Mouse (Mus musculus): ENCODE measurements around the gene Tbrg1. TPM values are rescaled to one million over a fixed set of nuclear protein-coding genes. Genes with fewer than 3 reads are reported as not detected.

The Tbrg1 gene
- total RNA-seq, 2 experiments from 2014 or later: 21.5 to 33.3 TPM

Other genes with a start within 250 kb of the Tbrg1 start
- 0.95 TPM in 1 of 2 replicates, not detected in the other for gene Robo3, start 224.1 kb downstream of the Tbrg1 start, total RNA-seq (2014; fragmentation: Nextera tagmentation)
- 0.13 and 2.2 TPM in 2 replicates for gene Robo3, start 224.1 kb downstream of the Tbrg1 start, total RNA-seq (2017)
- 24.7 and 30.4 TPM in 2 replicates for gene Msantd2, start 168.0 kb downstream of the Tbrg1 start, total RNA-seq (2014; fragmentation: Nextera tagmentation)
- gene Msantd2, start 168.0 kb downstream of the Tbrg1 start, total RNA-seq (2017): 20.6 and 31.1 TPM in 2 replicates
- gene Esam, start 129.2 kb downstream of the Tbrg1 start, total RNA-seq (2014; fragmentation: Nextera tagmentation): not detected in 2 replicates
- gene Esam, start 129.2 kb downstream of the Tbrg1 start, total RNA-seq (2017): not detected in 2 replicates
- 3.1 TPM in 1 of 2 replicates, not detected in the other for gene Vsig2, start 118.1 kb downstream of the Tbrg1 start, total RNA-seq (2014; fragmentation: Nextera tagmentation)
- gene Vsig2, start 118.1 kb downstream of the Tbrg1 start, total RNA-seq (2017): not detected in 2 replicates
- gene Nrgn, start 104.4 kb downstream of the Tbrg1 start, total RNA-seq (2014; fragmentation: Nextera tagmentation): 4.3 and 12.5 TPM in 2 replicates
- 1.2 and 1.9 TPM in 2 replicates for gene Nrgn, start 104.4 kb downstream of the Tbrg1 start, total RNA-seq (2017)
- gene Siae, start 101.6 kb downstream of the Tbrg1 start, total RNA-seq (2014; fragmentation: Nextera tagmentation): 11.0 and 16.9 TPM in 2 replicates
- 10.3 and 10.8 TPM in 2 replicates for gene Siae, start 101.6 kb downstream of the Tbrg1 start, total RNA-seq (2017)
- 1.3 and 2.4 TPM in 2 replicates for gene Spa17, start 43.6 kb downstream of the Tbrg1 start, total RNA-seq (2014; fragmentation: Nextera tagmentation)
- 1.2 and 2.2 TPM in 2 replicates for gene Spa17, start 43.6 kb downstream of the Tbrg1 start, total RNA-seq (2017)
- gene Panx3, start 11.9 kb upstream of the Tbrg1 start, total RNA-seq (2014; fragmentation: Nextera tagmentation): not detected in 2 replicates
- gene Panx3, start 11.9 kb upstream of the Tbrg1 start, total RNA-seq (2017): not detected in 2 replicates
- not detected in 2 replicates for gene Olfr160, start 58.9 kb upstream of the Tbrg1 start, total RNA-seq (2014; fragmentation: Nextera tagmentation)
- not detected in 2 replicates for gene Olfr160, start 58.9 kb upstream of the Tbrg1 start, total RNA-seq (2017)
- not detected in 2 replicates for gene Olfr874, start 87.8 kb upstream of the Tbrg1 start, total RNA-seq (2014; fragmentation: Nextera tagmentation)
- not detected in 2 replicates for gene Olfr874, start 87.8 kb upstream of the Tbrg1 start, total RNA-seq (2017)
- gene Olfr875, start 114.5 kb upstream of the Tbrg1 start, total RNA-seq (2014; fragmentation: Nextera tagmentation): not detected in 2 replicates
- gene Olfr875, start 114.5 kb upstream of the Tbrg1 start, total RNA-seq (2017): not detected in 2 replicates
- not detected in 2 replicates for gene Olfr876, start 145.7 kb upstream of the Tbrg1 start, total RNA-seq (2014; fragmentation: Nextera tagmentation)
- not detected in 2 replicates for gene Olfr876, start 145.7 kb upstream of the Tbrg1 start, total RNA-seq (2017)
- gene Olfr877, start 197.0 kb upstream of the Tbrg1 start, total RNA-seq (2014; fragmentation: Nextera tagmentation): not detected in 2 replicates
- gene Olfr877, start 197.0 kb upstream of the Tbrg1 start, total RNA-seq (2017): not detected in 2 replicates
- gene Olfr145, start 239.4 kb upstream of the Tbrg1 start, total RNA-seq (2014; fragmentation: Nextera tagmentation): not detected in 2 replicates
- gene Olfr145, start 239.4 kb upstream of the Tbrg1 start, total RNA-seq (2017): not detected in 2 replicates

Measured in granulocyte monocyte progenitor cell, adult 5-6 weeks (primary cell).